Mouse (Mus musculus): ENCODE data around the gene Med29. TPM values are rescaled to one million over a fixed set of nuclear protein-coding genes. Genes with fewer than 3 reads are reported as not detected.
A peak's percentile ranks its signal among the peaks of the same experiment; 100 is the strongest.

Med29 gene
- polyA plus RNA-seq, 1 experiment: 55.6 TPM

DNA sequence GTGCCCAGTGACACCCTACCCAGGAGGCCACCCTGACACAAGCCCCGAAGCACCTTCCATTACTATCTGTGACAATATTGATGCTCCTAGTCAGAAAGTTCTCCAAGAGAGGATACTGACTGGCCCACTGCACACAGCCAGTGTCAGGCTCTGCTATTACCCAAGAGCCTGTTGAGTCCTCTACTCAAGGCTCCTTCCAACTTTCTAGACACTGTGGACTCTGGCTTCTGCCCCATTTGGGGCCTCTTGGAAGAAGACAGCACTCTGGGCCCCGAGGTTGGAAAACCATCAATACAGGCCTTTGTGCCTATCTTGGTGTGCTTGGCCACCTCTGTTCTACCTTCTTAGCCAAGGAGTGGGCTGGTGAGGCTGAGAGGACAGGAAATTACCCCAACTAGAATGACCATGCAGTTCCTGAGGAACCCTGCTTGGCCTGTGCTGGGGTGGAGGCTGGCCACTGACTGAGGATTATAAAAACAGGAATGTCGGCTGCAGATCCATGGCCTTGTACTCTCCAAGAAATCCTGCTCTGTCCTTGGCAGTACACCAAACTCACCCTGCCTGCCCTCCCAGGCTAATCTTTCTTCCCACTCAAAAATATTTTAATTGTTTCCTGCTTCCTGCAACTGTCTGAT, 18.4 kb upstream of the Med29 start:
- no peak overlapping the region for H3K4me3 ChIP-seq (ENCODE audit: insufficient read depth, poor library complexity, severe bottlenecking)
- TF ChIP-seq MAX (IDR thresholded peaks at IDR 0.05) (no peak), USF1 (IDR thresholded peaks at IDR 0.05; ENCODE audit: low read depth) (no peak), MYOD1 (IDR thresholded peaks at IDR 0.05; ENCODE audit: control insufficient read depth, insufficient read length, low read depth) (no peak)
- H3K79me3 ChIP-seq (ENCODE audit: low read depth): no peaks in the 10 kb centered on the region
- no peak overlapping the region for H3ac ChIP-seq (ENCODE audit: control insufficient read depth, insufficient read length, low read depth)
- H3K27me3 ChIP-seq (ENCODE audit: control insufficient read depth, insufficient read depth, insufficient read length): no peaks in the 10 kb centered on the region
- H3K36me3 ChIP-seq (ENCODE audit: control insufficient read depth, insufficient read depth): peaks cover 42% of the 10 kb centered on the region
- no peaks in the 10 kb centered on the region for H3K79me2 ChIP-seq (ENCODE audit: control insufficient read depth, insufficient read depth)

DNA sequence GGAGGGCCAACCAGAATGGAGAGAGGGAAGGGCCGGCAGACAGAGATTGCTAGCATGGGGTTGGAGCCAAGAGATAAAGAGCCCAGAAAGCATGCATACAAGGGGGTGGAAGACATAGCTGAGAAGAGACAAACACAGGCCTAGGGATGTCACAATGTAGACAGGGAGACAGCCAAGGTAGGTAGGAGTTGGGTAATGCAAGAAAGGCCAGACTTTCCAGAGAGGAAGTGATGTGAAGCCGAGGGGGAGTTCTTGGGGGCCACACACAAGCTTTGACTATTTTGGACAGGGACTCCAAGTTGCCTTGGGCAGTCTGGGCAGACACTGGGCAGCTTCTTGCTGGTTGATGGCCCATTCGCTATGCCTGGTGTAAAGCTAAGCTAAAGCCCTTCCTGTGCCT, 9.4 kb upstream of the Med29 start:
- peaks cover 50% of the 10 kb centered on the region for H3K36me3 ChIP-seq (ENCODE audit: control insufficient read depth, insufficient read depth)
- TF ChIP-seq MAX (IDR thresholded peaks at IDR 0.05) (no peak), CTCF (IDR thresholded peaks at IDR 0.05; ENCODE audit: control insufficient read depth, insufficient read depth, insufficient read length) (no peak), FOSL1 (IDR thresholded peaks at IDR 0.05; ENCODE audit: insufficient read depth, low read length, poor library complexity, severe bottlenecking) (no peak), MYOG (IDR thresholded peaks at IDR 0.05; ENCODE audit: control insufficient read depth, extremely low read depth, insufficient read length) (no peak), USF1 (IDR thresholded peaks at IDR 0.05; ENCODE audit: low read depth) (no peak), MYOD1 (IDR thresholded peaks at IDR 0.05; ENCODE audit: control insufficient read depth, insufficient read length, low read depth) (no peak), CEBPB (IDR thresholded peaks at IDR 0.05; ENCODE audit: low read depth) (no peak)
- H3K27me3 ChIP-seq (ENCODE audit: control insufficient read depth, insufficient read depth, insufficient read length): no peaks in the 10 kb centered on the region
- H3ac ChIP-seq (ENCODE audit: control insufficient read depth, insufficient read length, low read depth): no peak overlapping the region
- no peak overlapping the region for H3K4me3 ChIP-seq (ENCODE audit: insufficient read depth, poor library complexity, severe bottlenecking)
- no peaks in the 10 kb centered on the region for H3K79me2 ChIP-seq (ENCODE audit: control insufficient read depth, insufficient read depth)
- H3K79me3 ChIP-seq (ENCODE audit: low read depth): no peaks in the 10 kb centered on the region

DNA sequence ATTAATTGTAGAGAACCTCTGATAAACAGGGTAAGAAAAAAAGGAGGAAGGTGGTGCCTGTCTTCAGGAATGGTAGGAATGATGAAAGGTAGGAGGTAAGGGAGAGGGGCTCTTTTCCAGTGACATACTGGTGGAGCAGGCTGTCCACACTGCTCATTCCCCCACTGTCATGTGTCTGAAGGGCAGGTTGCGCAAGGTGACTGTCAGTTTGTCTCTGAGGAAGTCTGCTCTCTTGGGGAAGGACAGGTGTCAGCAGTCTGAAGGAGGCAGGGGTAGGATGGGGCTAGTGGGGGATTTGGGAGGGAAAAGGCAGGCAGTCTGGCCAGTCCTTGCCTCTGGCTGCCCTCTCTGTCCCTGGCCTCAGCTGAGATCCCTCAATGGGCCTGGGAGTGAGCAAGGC, 8.5 kb upstream of the Med29 start:
- Histone ChIP-seq H3K27me3 (ENCODE audit: control insufficient read depth, insufficient read depth, insufficient read length) (no peaks in the 10 kb centered on the region), H3ac (ENCODE audit: control insufficient read depth, insufficient read length, low read depth) (no peak overlapping the region), H3K4me3 (ENCODE audit: insufficient read depth, poor library complexity, severe bottlenecking) (no peak overlapping the region), H3K79me3 (ENCODE audit: low read depth) (no peaks in the 10 kb centered on the region), H3K36me3 (ENCODE audit: control insufficient read depth, insufficient read depth) (peaks cover 50% of the 10 kb centered on the region), H3K79me2 (ENCODE audit: control insufficient read depth, insufficient read depth) (no peaks in the 10 kb centered on the region)
- no peak for TF ChIP-seq FOSL1 (IDR thresholded peaks at IDR 0.05; ENCODE audit: insufficient read depth, low read length, poor library complexity, severe bottlenecking)
- TF ChIP-seq MYOD1 (IDR thresholded peaks at IDR 0.05; ENCODE audit: control insufficient read depth, insufficient read length, low read depth): no peak
- no peak for TF ChIP-seq USF1 (IDR thresholded peaks at IDR 0.05; ENCODE audit: low read depth)
- TF ChIP-seq CEBPB (IDR thresholded peaks at IDR 0.05; ENCODE audit: low read depth): peak; percentile 37
- no peak for TF ChIP-seq MYOG (IDR thresholded peaks at IDR 0.05; ENCODE audit: control insufficient read depth, extremely low read depth, insufficient read length)

DNA sequence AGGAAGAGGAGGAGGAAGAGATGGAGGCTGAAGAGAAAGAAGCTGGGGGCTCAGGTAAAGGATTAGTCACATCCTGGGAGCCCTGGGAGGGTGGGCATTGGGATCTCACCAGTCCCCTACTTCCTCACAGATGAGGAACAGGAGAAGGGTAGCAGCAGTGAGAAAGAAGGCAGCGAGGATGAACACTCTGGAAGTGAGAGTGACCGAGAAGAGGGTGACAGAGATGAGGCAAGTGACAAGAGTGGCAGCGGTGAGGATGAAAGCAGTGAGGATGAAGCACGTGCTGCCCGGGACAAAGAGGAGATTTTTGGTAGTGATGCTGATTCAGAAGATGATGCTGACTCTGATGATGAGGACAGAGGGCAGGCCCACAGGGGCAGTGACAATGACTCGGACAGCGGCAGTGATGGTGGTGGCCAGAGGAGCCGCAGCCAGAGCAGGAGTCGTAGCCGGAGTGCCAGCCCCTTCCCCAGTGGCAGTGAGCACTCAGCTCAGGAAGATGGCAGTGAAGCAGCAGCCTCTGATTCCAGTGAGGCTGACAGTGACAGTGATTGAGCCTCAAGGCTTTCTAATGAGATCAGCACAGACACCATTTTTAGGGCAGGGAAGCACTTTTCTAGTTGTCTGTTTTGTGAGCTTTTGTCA, 6.3 kb upstream of the Med29 start:
- TF ChIP-seq MYOD1 (IDR thresholded peaks at IDR 0.05; ENCODE audit: control insufficient read depth, insufficient read length, low read depth) (no peak), CEBPB (IDR thresholded peaks at IDR 0.05; ENCODE audit: low read depth) (no peak)
- H3K4me3 ChIP-seq (ENCODE audit: insufficient read depth, poor library complexity, severe bottlenecking): no peak overlapping the region
- no peaks in the 10 kb centered on the region for H3K27me3 ChIP-seq (ENCODE audit: control insufficient read depth, insufficient read depth, insufficient read length)
- H3K79me2 ChIP-seq (ENCODE audit: control insufficient read depth, insufficient read depth): peaks cover 8% of the 10 kb centered on the region
- peaks cover 42% of the 10 kb centered on the region for H3K36me3 ChIP-seq (ENCODE audit: control insufficient read depth, insufficient read depth)
- peaks cover 6% of the 10 kb centered on the region for H3K79me3 ChIP-seq (ENCODE audit: low read depth)
- no peak overlapping the region for H3ac ChIP-seq (ENCODE audit: control insufficient read depth, insufficient read length, low read depth)

DNA sequence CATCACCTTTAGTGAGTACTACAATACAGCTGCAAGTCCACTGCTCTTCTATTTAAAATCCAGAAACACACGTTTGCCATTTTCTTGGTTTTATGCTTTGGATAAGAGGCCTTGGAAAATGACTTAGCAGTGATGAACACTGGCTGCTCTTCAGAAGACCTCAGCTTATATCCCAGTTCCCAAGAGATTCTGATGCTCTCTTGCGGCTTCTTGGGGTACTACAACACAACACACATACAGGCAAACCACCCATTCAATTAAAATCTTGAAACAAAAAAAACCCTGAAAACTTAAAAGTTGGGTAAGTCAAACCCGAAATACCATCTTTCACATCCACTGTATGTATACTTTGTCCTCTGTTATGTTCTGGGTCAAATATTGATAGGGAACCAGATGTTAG, 5.5 kb upstream of the Med29 start:
- H3K4me3 ChIP-seq (ENCODE audit: insufficient read depth, poor library complexity, severe bottlenecking): no peak overlapping the region
- H3K36me3 ChIP-seq (ENCODE audit: control insufficient read depth, insufficient read depth): peaks cover 36% of the 10 kb centered on the region

DNA sequence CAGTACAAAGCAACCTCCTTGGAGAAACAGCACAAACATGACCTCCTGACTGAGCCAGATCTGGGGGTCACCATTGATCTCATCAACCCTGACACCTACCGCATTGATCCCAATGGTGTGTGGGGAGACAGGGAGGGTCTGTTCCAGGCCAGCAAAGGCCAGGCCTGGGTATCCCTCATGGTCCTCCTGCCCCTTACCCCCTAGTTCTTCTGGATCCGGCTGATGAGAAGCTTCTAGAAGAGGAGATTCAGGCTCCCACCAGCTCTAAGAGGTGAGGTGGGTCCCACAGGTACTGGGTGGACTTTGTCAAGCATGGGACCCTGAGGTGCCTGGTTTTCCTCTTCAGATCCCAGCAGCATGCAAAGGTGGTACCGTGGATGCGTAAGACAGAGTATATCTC, 2.9 kb upstream of the Med29 start:
- Histone ChIP-seq H3K36me3 (ENCODE audit: control insufficient read depth, insufficient read depth) (peaks cover 28% of the 10 kb centered on the region), H3ac (ENCODE audit: control insufficient read depth, insufficient read length, low read depth) (no peak overlapping the region), H3K27me3 (ENCODE audit: control insufficient read depth, insufficient read depth, insufficient read length) (no peaks in the 10 kb centered on the region), H3K4me3 (ENCODE audit: insufficient read depth, poor library complexity, severe bottlenecking) (no peak overlapping the region), H3K79me2 (ENCODE audit: control insufficient read depth, insufficient read depth) (peaks cover 35% of the 10 kb centered on the region), H3K79me3 (ENCODE audit: low read depth) (peaks cover 19% of the 10 kb centered on the region)
- TF ChIP-seq MYOD1 (IDR thresholded peaks at IDR 0.05; ENCODE audit: control insufficient read depth, insufficient read length, low read depth) (no peak), CTCF (IDR thresholded peaks at IDR 0.05; ENCODE audit: control insufficient read depth, insufficient read depth, insufficient read length) (no peak), MYOG (IDR thresholded peaks at IDR 0.05; ENCODE audit: control insufficient read depth, extremely low read depth, insufficient read length) (no peak), FOSL1 (IDR thresholded peaks at IDR 0.05; ENCODE audit: insufficient read depth, low read length, poor library complexity, severe bottlenecking) (no peak), CEBPB (IDR thresholded peaks at IDR 0.05; ENCODE audit: low read depth) (no peak), MAX (IDR thresholded peaks at IDR 0.05) (no peak), USF1 (IDR thresholded peaks at IDR 0.05; ENCODE audit: low read depth) (no peak)

More for the DNA sequence above, 5.5 kb upstream of the Med29 start:
- TF ChIP-seq FOSL1 (IDR thresholded peaks at IDR 0.05; ENCODE audit: insufficient read depth, low read length, poor library complexity, severe bottlenecking) (no peak), MYOG (IDR thresholded peaks at IDR 0.05; ENCODE audit: control insufficient read depth, extremely low read depth, insufficient read length) (no peak), MYOD1 (IDR thresholded peaks at IDR 0.05; ENCODE audit: control insufficient read depth, insufficient read length, low read depth) (no peak), USF1 (IDR thresholded peaks at IDR 0.05; ENCODE audit: low read depth) (no peak), MAX (IDR thresholded peaks at IDR 0.05) (no peak), CTCF (IDR thresholded peaks at IDR 0.05; ENCODE audit: control insufficient read depth, insufficient read depth, insufficient read length) (no peak), CEBPB (IDR thresholded peaks at IDR 0.05; ENCODE audit: low read depth) (no peak)
- peaks cover 16% of the 10 kb centered on the region for H3K79me2 ChIP-seq (ENCODE audit: control insufficient read depth, insufficient read depth)
- no peak overlapping the region for H3ac ChIP-seq (ENCODE audit: control insufficient read depth, insufficient read length, low read depth)
- peaks cover 10% of the 10 kb centered on the region for H3K79me3 ChIP-seq (ENCODE audit: low read depth)
- H3K27me3 ChIP-seq (ENCODE audit: control insufficient read depth, insufficient read depth, insufficient read length): no peaks in the 10 kb centered on the region

Data from C2C12 (cell line).